Mouse (Mus musculus) testis, adult 2 months (tissue): ENCODE results near the gene Tbx10.

Experiments used
- CTCF ChIP-seq: fragments of 200-500 bp; IDR thresholded peaks from 2 replicates; pipeline ENCODE4 v1.5.1; 2012; ENCODE audit warnings: low read depth, mild to moderate bottlenecking, inconsistent platforms, low read length, moderate library complexity; ENCODE audit not compliant: control insufficient read depth, insufficient read depth, insufficient replicate concordance
- POLR2A ChIP-seq: fragments of 200-500 bp; IDR thresholded peaks from 2 replicates; pipeline ENCODE4 v1.6.1; 2012; ENCODE audit warnings: low read depth, mild to moderate bottlenecking, inconsistent platforms, low read length, moderate library complexity; ENCODE audit not compliant: control insufficient read depth

DNA sequence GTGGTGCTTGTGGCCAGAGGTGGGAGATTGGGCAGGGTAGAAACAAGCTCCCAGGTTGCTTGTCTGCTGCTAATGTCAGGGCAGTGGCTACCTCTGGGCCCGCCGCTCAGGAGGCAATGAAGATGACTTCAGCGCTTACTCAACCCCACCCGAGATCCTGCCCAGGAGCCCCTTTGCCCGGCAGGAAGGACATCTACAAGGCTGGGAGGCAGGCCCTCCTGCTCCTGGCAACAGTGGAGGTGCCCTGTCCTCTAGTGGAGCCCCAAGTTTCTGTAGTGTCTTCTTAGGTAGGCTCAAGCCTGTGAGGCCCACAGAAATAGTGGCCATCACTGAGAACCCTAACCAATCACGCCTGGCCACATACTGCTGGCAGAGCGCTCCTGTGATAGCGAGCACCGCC lies 12.5 kb downstream of the Tbx10 start:
- TF ChIP-seq POLR2A, result no peak
- no peak for TF ChIP-seq CTCF
